Mouse (Mus musculus) forebrain, embryonic 10.5 days (tissue): ENCODE results near the gene Slc31a1. TPM values are rescaled to one million over a fixed set of nuclear protein-coding genes. Genes with fewer than 3 reads are reported as not detected.

Experiments
- DNase-seq: peaks from one replicate; pipeline ENCODE4 v3.0.0-alpha.2; 2017; ENCODE audit warnings: low spot score; ENCODE audit errors: extremely low spot score
- H3K27ac ChIP-seq: fragments of 300-500 bp; sonication (generic); 2 replicates; pipeline ENCODE4 v1.5.1; 2016; ENCODE audit warnings: mild to moderate bottlenecking
- H3K27me3 ChIP-seq: fragments of 300-500 bp; sonication (generic); 2 replicates; pipeline ENCODE4 v1.6.1; 2016; ENCODE audit warnings: mild to moderate bottlenecking; ENCODE audit not compliant: poor library complexity, severe bottlenecking
- H3K36me3 ChIP-seq: fragments of 300-500 bp; sonication (generic); replicated peaks from 2 replicates; pipeline ENCODE4 v1.6.1; 2016; ENCODE audit warnings: mild to moderate bottlenecking, moderate library complexity
- H3K4me1 ChIP-seq: fragments of 300-500 bp; sonication (generic); 2 replicates; pipeline ENCODE4 v1.6.1; 2016
- H3K4me3 ChIP-seq: fragments of 300-500 bp; sonication (generic); 2 replicates; pipeline ENCODE4 v1.5.1; 2016; ENCODE audit warnings: mild to moderate bottlenecking, moderate library complexity
- H3K9me3 ChIP-seq: fragments of 300-500 bp; sonication (generic); 2 replicates; pipeline ENCODE4 v1.6.1; 2016; ENCODE audit warnings: mild to moderate bottlenecking, moderate library complexity
- WGBS: fragments of 180-500 bp; shearing (Covaris S2); methylation state at CpG from one replicate; pipeline ENCODE4 v1.1.7; 2016; 5-methylcytosine and 5-hydroxymethylcytosine counted together
- polyA plus RNA-seq: library from polyadenylated mRNA; unstranded; fragments of >200 nt; fragmentation: Nextera tagmentation; extraction: Ambion mirVana; gene quantifications from 2 replicates; pipeline ENCODE4 v1.2.1, GENCODE M21; 2016

Slc31a1 gene
- polyA plus RNA-seq, 1 experiment from 2014 or later: 54.9 TPM

DNA sequence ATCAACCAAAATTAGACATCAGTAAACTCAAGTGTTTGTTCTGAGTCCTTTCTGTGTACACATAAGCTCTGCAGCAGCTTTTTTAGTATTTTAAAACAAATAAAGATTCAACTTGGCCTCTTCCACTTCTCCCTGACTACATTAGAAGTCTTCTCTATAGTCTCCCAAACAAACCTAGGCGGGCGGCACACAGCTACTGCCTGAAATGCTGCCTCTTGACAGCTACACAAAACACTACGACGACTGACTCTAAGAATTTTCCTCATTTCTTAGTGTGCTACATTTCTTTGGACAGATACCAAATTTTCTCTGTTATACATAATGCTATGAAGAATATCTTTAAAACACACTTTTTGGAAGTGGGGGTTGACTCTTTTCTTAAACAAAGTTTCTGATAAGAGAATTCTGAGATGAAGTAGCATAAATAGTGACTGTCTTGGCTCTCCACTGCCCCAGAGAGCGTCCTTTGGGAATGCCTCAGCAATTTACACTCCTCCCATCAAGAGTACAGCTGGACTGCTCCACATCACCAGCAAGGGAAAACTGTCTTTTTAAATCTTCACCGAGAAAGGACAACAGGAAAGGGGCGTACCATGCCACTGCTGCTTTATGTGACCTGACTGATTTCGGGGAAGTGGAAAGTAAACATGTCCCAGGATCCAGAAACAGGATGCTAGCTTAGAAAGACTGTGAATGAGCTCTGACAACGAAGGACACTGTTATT lies 12.8 kb upstream of the Slc31a1 start:
- H3K27ac ChIP-seq: no peak overlapping the region

DNA sequence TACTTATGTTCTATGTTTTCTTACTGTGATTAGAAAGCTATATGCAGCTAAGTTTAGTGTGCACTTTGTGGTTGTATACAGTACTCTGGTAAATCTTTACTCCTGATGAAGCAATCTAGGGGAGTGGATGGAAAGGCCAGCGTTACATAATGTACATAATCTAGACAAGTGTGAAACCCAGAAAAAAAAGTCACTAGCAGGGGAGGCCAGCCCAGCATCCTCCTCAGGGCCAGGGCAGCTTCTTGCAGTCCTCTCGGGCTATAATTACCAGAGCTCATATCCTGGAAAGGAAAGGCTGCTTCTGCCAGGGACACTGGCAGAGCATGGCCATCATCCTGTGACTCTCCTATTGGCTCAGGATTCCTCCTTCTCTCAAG lies 12.2 kb upstream of the Slc31a1 start:
- H3K4me1 ChIP-seq: no peaks in the 10 kb centered on the region
- WGBS: 83% methylated on average over 2 of the region's 2 CpGs
- peaks cover 32% of the 10 kb centered on the region for H3K36me3 ChIP-seq
- no peak overlapping the region for H3K4me3 ChIP-seq
- no peaks in the 10 kb centered on the region for H3K27me3 ChIP-seq
- DNase-seq: no peak
- no peak overlapping the region for H3K27ac ChIP-seq
- H3K9me3 ChIP-seq: no peaks in the 10 kb centered on the region

More for the DNA sequence above, 12.8 kb upstream of the Slc31a1 start:
- no peak overlapping the region for H3K4me3 ChIP-seq
- DNase-seq: no peak
- no peaks in the 10 kb centered on the region for H3K27me3 ChIP-seq
- peaks cover 32% of the 10 kb centered on the region for H3K36me3 ChIP-seq
- no peaks in the 10 kb centered on the region for H3K4me1 ChIP-seq
- 84% methylated on average over 9 of the region's 9 CpGs for WGBS
- no peaks in the 10 kb centered on the region for H3K9me3 ChIP-seq

DNA sequence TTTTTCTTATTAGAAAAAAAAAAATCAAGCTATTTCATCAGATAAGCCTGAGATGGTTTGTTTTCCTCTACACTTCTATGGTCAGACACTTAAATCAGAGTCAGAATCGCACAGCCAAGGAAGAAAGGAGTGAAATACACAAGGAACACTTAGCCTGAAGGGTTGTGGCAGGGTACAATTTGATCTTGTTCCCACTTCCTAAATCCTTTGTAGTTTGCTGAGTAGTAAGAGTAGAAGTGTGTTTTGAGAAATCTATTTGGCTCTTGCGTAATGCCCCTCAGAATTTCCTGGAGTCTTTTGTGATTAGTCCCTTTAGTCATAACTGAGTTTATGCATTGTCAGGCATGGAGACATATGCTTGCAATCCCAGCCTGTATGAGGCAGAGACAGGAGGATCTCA lies 11.2 kb upstream of the Slc31a1 start:
- DNase-seq: no peak
- 94% methylated on average over 2 of the region's 2 CpGs for WGBS

DNA sequence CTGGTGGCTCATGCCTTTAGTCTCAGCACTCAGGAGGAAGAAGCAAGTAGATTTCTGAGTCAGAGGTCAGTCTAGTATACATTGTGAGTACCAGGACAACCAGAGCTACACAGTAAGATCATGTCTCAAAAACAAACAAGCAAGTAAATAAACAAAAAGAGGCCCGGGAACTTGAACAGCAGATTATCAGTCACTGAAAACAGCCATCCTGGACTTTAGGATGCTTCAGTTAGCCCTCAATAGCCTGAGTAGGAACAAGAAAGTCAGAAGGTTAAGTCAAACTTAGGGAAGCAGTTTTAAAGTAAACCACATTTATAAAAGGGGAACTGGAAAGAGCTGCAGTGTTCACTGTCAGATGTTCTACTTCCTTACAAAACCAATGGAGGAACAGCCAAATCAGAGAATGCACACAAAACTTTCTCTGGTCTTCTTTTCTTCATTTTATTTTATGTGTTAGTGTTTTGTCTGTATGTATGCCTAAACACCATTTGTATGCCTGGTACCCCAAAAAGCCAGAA lies 2.8 kb upstream of the Slc31a1 start:
- Histone ChIP-seq H3K4me1 (peaks cover 24% of the 10 kb centered on the region), H3K27me3 (no peaks in the 10 kb centered on the region), H3K9me3 (no peaks in the 10 kb centered on the region), H3K36me3 (no peaks in the 10 kb centered on the region), H3K27ac (no peak overlapping the region), H3K4me3 (no peak overlapping the region)
- 82% methylated on average over 1 of the region's 1 CpGs for WGBS
- no peak for DNase-seq

More for the DNA sequence above, 11.2 kb upstream of the Slc31a1 start:
- Histone ChIP-seq H3K9me3 (no peaks in the 10 kb centered on the region), H3K4me1 (no peaks in the 10 kb centered on the region), H3K27me3 (no peaks in the 10 kb centered on the region), H3K4me3 (no peak overlapping the region), H3K27ac (no peak overlapping the region), H3K36me3 (peaks cover 24% of the 10 kb centered on the region)

DNA sequence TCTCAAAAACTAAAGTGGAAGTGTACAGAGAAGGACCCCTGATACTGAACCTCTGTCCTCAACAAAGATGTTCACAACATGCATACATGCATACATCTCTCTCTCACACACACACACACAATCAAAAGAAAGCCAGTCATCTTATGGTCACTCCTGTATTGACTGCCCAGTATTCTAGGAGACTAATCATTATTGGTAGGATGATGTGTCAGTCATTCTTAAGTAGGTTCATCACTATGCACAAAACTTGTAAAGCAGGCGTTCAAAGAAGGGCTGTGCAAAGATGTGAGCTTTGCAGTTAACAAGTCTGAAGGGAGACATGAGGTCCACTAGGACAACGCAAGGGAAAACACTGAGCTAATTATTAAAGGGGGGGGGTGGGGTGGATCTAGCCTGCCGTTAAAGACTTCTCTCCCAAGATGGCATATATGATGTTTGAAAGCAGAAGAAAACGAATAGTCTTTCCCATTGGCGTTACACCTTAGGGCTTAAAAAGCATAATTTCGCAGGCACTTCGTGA lies 1.2 kb upstream of the Slc31a1 start:
- Histone ChIP-seq H3K27ac (peak overlapping the region; percentile 89; the same call in 1 of the 2 replicates), H3K9me3 (no peaks in the 10 kb centered on the region), H3K36me3 (no peaks in the 10 kb centered on the region), H3K27me3 (no peaks in the 10 kb centered on the region), H3K4me1 (peaks cover 24% of the 10 kb centered on the region), H3K4me3 (peak overlapping the region; percentile 63)
- 64% methylated on average over 7 of the region's 7 CpGs for WGBS
- no peak for DNase-seq

DNA sequence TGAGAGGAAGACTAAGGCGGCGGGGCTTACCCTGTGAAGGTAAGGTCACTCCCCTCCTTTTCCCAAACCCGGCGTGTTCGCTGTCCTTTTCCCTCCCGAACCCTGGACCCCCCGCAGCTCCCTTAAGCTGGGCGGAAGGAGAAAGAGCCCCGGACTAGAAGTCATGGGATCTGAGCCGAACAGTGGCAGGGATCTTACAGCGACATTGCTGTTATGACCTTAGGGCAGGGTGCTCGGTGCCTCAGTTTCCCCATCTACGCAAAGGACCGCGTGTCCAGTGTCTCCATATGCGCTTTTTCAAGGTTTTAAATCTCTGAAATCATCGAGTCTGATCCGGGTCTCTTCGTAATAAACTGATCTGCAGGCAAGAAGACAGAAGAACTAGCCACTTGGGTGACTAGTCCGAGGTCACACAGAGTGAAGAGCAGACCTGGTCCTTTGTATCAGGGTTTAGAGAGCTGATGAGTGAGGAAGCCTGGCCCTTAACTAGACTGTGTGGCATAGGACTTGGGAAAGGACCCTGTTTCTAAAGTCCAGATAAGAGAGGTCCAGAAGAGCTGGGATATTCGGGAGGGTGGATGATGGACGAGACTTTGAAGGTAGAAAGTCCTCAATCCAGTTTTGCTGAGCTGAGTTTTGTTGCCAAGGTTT lies 403 bp downstream of the Slc31a1 start:
- WGBS: 1% methylated on average over 22 of the region's 22 CpGs
- Histone ChIP-seq H3K4me3 (peak overlapping the region; percentile 63), H3K4me1 (peaks cover 24% of the 10 kb centered on the region), H3K27ac (peak overlapping the region; percentile 89), H3K27me3 (no peaks in the 10 kb centered on the region), H3K36me3 (no peaks in the 10 kb centered on the region), H3K9me3 (no peaks in the 10 kb centered on the region)
- no peak for DNase-seq

DNA sequence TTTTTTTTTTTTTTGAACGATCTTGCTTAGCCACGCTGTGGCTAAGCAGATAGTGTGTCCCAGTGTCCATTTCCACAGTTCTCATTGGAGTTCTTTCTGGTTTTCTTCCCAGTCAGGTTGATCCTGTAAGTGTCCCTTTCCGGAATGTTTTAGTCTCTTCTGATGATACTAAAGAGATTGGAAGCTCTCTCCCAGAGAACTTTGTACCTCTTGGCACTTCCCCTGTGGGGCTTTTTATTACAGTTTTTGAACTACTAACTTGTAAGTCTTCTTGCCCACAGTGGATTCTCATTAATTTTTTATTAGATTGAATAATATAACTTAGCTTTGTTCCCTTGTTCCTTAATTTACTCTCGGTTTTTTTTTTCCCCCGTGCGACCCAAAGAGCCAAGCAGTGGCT lies 1.0 kb downstream of the Slc31a1 start:
- Histone ChIP-seq H3K4me1 (peaks cover 24% of the 10 kb centered on the region), H3K27me3 (no peaks in the 10 kb centered on the region), H3K4me3 (peak overlapping the region; percentile 63), H3K9me3 (no peaks in the 10 kb centered on the region), H3K27ac (no peak overlapping the region), H3K36me3 (no peaks in the 10 kb centered on the region)
- 57% methylated on average over 6 of the region's 6 CpGs for WGBS
- no peak for DNase-seq

DNA sequence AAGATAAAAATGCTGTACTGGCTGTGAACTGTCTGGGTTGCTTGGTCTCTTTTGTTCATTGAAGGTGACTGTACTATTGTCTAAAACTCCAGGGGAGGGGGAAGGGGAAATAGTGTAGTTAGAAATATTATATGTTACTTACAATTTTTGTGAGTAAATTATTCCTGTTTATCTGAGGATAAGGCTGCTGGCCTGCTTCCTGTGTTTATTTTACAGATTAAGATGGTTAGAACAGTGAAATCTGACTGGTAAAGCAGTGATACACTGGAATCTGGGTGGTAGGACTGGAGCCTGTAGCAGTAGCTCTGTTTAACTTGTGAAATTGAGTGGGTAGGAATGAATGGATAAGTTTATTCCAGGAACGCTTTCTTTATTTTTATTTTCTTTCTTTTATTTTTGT lies 1.5 kb downstream of the Slc31a1 start:
- Histone ChIP-seq H3K36me3 (no peaks in the 10 kb centered on the region), H3K9me3 (no peaks in the 10 kb centered on the region), H3K27ac (no peak overlapping the region), H3K27me3 (no peaks in the 10 kb centered on the region), H3K4me3 (peak overlapping the region; percentile 63), H3K4me1 (peaks cover 24% of the 10 kb centered on the region)
- DNase-seq: no peak
- 91% methylated on average over 1 of the region's 1 CpGs for WGBS

DNA sequence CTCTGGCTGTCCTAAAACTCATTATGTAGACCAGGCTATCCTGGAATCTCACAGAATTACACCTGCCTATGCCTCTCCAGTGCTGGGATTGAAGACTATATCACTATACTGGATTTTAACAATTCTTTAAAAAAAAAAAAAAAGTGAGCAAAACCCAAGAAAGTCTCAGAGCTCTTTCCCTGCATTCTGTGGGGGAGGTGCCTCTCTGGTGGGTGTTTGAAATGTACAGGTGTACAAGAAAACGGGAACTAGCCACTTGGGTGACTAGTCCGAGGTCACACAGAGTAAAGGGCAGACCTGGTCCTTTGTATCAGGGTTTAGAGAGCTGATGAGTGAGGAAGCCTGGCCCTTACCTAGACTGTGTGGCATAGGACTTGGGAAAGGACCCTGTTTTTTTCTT lies 1.9 kb downstream of the Slc31a1 start:
- no peak overlapping the region for H3K27ac ChIP-seq
- WGBS: 94% methylated on average over 2 of the region's 2 CpGs
- no peaks in the 10 kb centered on the region for H3K9me3 ChIP-seq
- peaks cover 24% of the 10 kb centered on the region for H3K4me1 ChIP-seq
- no peaks in the 10 kb centered on the region for H3K27me3 ChIP-seq
- H3K4me3 ChIP-seq: no peak overlapping the region
- DNase-seq: no peak
- H3K36me3 ChIP-seq: no peaks in the 10 kb centered on the region

DNA sequence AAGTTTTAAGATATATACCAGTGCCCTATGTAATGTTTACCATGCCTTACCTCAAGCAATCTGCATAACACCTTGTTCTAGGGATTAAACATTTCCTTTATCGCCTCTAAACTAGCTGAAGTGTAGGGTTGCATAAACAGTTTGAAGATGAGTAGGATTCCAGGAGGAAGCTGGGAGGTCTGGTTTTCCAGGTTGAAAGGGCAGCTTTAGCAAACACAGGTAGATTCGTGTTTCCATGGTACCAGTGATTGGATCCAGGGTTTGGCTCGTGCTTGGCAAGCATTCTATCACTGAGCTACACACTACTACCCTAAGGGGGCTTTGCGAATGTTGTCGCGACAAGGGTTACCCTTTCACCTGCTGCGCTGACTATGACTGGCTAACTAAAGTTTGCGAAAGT lies 3.8 kb downstream of the Slc31a1 start:
- no peak overlapping the region for H3K27ac ChIP-seq
- H3K36me3 ChIP-seq: no peaks in the 10 kb centered on the region
- H3K4me1 ChIP-seq: peaks cover 21% of the 10 kb centered on the region
- H3K9me3 ChIP-seq: no peaks in the 10 kb centered on the region
- 92% methylated on average over 8 of the region's 8 CpGs for WGBS
- no peak overlapping the region for H3K4me3 ChIP-seq
- no peaks in the 10 kb centered on the region for H3K27me3 ChIP-seq
- no peak for DNase-seq

DNA sequence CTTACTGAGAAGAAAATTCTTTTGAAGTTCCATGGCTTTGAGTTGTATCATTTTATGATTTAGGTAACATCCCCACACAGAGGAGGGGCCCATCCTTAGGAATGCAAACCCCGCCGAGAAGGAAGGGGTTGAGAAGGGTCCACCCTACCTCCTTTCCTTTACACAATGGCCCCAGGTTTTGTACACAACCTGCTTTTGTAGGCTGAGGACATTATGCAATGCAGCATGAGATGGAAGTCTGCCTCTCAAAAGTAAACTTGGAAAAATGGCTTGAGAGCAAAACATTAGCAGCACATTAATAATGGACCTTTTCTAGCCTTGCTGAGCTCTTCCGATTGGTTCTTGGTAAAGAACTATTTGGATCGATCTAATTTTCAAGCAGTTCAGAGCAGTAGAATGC lies 5.8 kb downstream of the Slc31a1 start:
- no peak overlapping the region for H3K4me3 ChIP-seq
- peaks cover 13% of the 10 kb centered on the region for H3K4me1 ChIP-seq
- H3K27me3 ChIP-seq: no peaks in the 10 kb centered on the region
- H3K27ac ChIP-seq: no peak overlapping the region
- DNase-seq: no peak
- no peaks in the 10 kb centered on the region for H3K36me3 ChIP-seq
- H3K9me3 ChIP-seq: no peaks in the 10 kb centered on the region
- 89% methylated on average over 4 of the region's 4 CpGs for WGBS

DNA sequence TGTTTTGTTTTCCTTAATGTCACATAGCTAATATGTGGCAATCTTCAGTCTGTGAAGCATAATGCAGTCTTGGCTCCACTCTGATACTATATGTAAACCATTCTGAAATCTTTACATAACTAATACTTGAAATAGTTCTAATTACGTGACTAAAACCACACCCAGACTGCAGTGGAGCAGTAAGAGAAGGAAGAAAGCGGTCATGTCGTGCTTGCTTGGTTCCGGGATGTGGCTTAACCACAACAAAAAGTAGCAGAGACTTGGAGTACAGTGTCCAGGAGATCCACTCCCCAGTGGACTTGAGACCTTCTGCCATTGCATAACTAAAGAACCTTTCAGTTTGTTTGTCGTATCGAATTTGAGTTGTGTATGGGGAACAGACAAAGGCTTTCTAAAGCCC lies 7.1 kb downstream of the Slc31a1 start:
- Histone ChIP-seq H3K27me3 (no peaks in the 10 kb centered on the region), H3K9me3 (no peaks in the 10 kb centered on the region), H3K36me3 (no peaks in the 10 kb centered on the region), H3K4me3 (no peak overlapping the region), H3K27ac (no peak overlapping the region), H3K4me1 (peaks cover 11% of the 10 kb centered on the region)
- no peak for DNase-seq
- WGBS: 92% methylated on average over 6 of the region's 6 CpGs

DNA sequence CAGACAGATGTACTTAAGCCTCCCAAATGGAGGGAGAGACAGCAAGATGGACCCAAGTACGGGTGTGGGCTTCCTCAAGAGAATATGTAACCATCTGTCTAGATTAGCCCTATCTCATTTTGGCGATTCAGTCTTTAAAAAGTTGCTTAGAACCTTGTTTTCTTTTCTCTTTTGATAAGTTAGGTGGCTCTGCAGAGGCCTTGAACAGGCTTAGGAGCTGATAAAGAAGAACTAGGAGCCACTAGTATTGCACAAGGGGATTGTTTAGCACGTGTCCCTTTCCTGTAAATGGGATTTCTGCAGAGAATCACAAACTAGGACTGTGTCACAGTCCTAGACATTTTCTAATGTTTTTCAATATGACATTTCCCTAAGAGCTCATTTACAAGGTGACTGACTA lies 8.6 kb downstream of the Slc31a1 start:
- no peaks in the 10 kb centered on the region for H3K27me3 ChIP-seq
- WGBS: 86% methylated on average over 3 of the region's 3 CpGs
- H3K4me3 ChIP-seq: no peak overlapping the region
- no peak for DNase-seq
- no peaks in the 10 kb centered on the region for H3K36me3 ChIP-seq
- no peaks in the 10 kb centered on the region for H3K9me3 ChIP-seq
- H3K27ac ChIP-seq: no peak overlapping the region
- H3K4me1 ChIP-seq: peaks cover 13% of the 10 kb centered on the region
